Mouse (Mus musculus) brain, embryonic 14.5 days (tissue): ENCODE data around the gene Jmjd8. TPM values are rescaled to one million over a fixed set of nuclear protein-coding genes. Genes with fewer than 3 reads are reported as not detected.

Experiments
- DNase-seq: peaks from one replicate; pipeline ENCODE4 v3.0.0-alpha.2; 2011; ENCODE audit warnings: low read depth
- CTCF ChIP-seq: fragments of 200-500 bp; IDR thresholded peaks from 2 replicates; pipeline ENCODE4 v1.5.1; 2012; ENCODE audit warnings: inconsistent platforms, mild to moderate bottlenecking, moderate library complexity, borderline replicate concordance; ENCODE audit not compliant: insufficient read depth, insufficient read length; ENCODE audit errors: extremely low read depth
- POLR2A ChIP-seq: fragments of 200-500 bp; IDR thresholded peaks from 2 replicates; pipeline ENCODE4 v1.6.1; 2012; ENCODE audit warnings: mild to moderate bottlenecking, inconsistent platforms, borderline replicate concordance; ENCODE audit not compliant: poor library complexity, insufficient read depth, insufficient read length, severe bottlenecking; ENCODE audit errors: extremely low read depth
- polyA plus RNA-seq: library from polyadenylated mRNA; depleted of rRNA; stranded (reverse); fragments of >200 nt; gene quantifications from 2 replicates; pipeline ENCODE4 v1.2.3, GENCODE M21; 2012

Gene Jmjd8
- polyA plus RNA-seq, 1 experiment: 80.0 TPM

DNA sequence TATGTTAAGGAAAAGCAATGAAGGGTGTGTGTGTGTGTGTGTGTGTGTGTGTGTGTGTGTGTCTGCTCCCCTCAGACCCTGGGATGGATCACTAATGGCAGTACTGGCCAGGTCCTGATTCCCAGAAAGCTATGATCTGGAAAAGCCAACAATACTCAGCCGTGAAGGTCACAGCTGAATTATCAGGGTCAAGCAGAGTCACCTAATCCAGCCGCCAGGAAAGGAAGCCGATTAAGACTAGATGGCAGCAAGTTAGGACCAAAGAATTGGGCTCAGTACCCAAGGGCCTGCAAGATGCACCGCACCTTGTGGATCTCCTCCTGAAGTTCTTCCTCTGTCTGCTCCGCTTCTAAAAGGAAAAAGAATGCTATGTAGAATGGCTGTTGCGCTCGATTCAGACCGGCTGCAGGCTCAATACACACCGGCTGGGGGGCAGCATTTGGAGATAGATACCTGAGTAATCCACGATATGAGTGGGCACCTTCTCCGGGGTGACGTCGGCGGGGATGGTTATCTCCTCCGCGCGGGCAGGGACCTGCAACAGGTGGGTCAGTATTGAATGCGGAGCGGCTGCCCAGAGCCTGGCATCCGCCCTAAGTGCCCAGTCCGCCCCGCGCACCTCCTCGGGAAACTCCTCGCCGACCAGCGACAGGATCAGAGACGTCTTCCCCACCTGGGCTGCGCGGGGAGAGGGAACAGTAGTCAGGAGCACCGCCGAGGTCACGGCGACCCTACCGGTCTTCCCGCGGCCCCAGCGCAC lies 15.1 kb downstream of the Jmjd8 start:
- TF ChIP-seq POLR2A: no peak
- TF ChIP-seq CTCF: no peak
- no peak for DNase-seq

DNA sequence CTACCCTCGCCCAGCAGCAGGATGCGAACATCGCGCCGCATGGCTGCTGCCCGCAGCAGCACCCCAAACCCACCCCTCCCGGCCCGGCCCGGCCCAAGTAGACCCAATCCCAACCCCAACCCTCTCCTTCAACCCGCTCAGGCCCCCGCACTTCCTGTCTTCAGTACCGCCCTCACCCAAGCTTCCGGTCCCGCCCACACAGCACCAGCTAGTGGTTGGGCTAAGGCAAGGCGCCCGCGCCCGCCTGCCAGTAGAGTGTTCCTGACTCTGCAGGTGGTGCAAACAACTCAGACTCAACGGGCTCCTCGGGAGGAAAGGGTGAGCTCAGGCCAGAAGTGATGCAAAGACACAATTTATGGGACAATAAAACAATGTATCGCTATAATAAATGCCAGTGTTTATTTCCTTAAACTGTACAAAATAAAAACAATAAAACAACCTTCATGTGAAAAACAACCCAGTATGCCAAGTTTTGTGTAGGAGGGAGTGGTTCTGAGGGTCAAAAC lies 15.8 kb downstream of the Jmjd8 start, which contains the start of gene Rhot2:
TSS of gene Rhot2 (minus strand) at position 456 of the 506 bp plus-strand sequence.
- DNase-seq: peak; percentile 96
- peak; percentile 67 for TF ChIP-seq CTCF
- peak; percentile 65; the same call in 1 of the 2 replicates for TF ChIP-seq POLR2A

DNA sequence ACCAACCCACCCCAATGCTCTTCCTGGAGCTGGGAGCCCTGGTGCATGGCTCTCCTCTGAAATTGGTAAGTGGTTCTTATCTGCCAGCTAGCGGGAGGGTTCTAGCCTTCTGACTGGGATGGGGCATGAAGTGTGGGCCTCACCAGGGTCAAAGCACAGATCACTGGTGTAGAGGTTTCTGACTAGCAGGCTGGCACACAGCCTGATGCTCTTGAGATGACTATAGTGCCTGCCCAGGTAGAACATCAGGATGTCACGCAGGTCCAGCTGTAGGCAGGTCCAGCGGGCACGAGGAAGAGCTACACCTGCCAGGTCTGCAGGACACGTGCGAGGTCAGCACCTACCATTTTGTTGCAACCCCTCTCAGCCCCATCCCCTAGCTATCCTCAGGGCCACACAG lies 31.6 kb downstream of the Jmjd8 start:
- no peak for DNase-seq
- no peak for TF ChIP-seq POLR2A
- no peak for TF ChIP-seq CTCF

DNA sequence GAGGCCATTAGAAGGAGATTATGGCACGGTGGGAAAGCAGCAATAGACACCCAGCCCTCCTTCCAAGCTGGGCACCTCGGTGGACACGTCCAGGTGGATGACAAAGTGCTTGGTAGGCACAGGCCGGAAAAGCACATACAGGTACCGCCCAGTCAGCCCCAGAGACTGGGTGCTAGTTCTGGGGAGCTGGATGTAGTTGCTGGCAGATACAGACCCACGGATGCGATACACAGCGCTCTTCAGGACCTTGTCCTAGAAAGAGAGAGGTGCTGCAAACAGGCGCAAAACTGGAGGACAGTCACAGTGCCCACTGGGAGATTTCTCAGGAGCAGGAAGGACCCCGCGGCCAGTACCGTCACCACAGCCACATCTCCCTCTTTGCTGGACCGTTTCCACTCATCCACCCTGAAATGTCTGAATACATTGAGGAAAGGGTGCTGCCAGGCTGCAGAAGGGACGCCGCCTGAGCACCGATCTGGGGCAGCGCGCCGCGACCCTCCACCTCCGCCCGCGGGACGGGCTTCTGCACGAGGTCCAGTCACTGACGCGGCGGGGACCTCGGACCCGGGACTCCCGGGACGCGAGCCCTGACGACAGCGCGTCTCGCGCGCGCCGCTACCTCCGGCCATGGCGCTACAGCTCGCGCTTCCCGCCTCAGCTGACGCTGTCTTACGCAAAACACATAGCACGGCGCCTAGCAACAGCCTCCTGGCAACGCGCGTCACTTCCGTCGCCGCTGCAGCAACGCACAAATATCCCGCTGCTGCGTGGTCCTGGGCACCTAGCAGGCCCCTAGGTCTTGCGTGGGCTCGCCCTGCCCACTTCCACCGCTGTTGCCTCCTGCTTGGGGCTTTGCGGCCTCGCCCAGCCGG lies 32.4 kb downstream of the Jmjd8 start, which contains the start of gene Wdr90:
TSS of gene Wdr90 (minus strand) at position 670 of the 872 bp plus-strand sequence.
- DNase-seq: peak; percentile 98
- peak; percentile 71 for TF ChIP-seq POLR2A
- no peak for TF ChIP-seq CTCF

DNA sequence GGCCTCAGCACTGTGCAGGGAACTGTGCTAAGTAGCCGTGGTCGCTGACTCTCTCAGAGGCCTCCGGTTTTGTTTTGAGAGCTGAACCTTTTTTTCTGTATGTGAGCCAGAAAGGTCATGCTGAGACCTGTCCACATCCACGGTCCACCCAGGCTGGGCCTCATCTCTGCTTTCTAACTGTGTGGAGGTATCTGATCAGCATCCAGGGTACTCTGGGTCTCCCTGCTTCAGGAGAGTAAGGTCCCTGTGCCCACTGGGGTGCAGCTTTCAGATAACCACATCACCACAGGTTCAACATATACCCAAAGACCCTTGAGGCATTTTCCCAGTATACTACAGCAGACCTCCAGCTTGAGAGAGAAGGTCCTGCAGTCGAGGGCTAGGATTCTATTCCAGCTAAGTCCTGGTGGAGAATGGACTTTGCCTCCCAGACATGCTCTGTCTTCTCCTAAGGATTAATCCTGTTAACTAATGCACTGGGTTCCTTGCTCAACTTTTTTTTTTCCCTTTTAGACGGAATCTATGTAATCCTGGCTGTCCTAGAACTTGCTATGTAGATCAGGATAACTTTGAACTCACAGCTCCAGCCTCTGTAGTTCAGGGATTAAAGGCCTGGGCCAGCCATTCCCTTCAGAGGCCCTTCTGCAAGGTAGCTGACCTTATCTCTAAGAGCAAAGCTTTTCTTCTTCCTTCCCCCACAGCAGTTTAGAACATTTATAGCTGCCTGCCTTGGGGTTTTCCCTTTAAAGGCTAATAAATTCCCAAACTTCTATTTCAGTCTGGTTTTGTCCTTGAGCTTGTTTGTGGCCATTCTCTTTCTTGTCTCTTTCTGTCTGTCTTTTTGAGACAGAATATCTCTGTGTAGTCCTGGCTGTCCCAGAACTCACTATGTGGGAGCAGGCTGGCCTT lies 33.3 kb downstream of the Jmjd8 start:
- no peak for DNase-seq
- TF ChIP-seq CTCF (no peak), POLR2A (no peak)

DNA sequence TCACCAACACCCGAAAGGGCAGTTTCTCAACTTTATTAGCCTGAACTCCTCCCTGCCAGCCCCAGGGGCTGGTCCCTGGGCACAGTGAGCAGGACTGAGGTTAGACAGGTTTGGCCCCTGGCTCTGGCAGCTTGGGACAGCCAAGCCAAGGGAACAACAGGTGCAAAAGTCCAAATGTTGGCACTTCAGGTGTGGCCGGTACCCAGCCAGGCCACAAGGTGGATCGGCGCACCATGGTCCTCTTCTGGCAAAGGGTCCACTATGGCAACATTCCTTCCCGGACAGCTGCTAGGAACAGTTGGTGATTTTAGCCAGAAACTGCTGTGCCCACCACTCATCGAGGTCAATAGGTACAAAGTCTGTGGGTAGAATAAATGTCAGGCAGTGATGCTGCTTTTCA lies 35.0 kb downstream of the Jmjd8 start:
- no peak for TF ChIP-seq POLR2A
- TF ChIP-seq CTCF: no peak

DNA sequence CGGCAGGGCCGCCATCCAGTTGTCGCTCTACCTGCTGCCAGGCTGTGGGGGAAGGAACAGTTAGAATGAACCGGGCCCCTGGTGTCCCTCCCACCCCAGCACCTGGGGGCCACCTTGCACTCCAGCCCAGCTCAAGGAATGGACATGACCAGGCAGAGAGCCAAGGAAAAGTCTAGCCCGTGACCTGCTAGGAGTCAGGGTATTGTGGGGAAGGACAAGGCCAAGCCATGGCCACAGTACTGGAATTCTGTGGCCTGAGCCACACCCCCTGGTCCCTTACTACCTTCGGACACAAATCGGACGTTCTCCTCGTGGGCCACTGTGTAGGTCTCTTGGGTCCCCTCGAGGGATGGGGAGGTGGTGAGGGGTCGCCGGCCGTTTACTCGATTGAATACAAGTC lies 35.6 kb downstream of the Jmjd8 start:
- no peak for DNase-seq
- TF ChIP-seq CTCF (no peak), POLR2A (no peak)

More for the DNA sequence above, 35.0 kb downstream of the Jmjd8 start:
- no peak for DNase-seq

DNA sequence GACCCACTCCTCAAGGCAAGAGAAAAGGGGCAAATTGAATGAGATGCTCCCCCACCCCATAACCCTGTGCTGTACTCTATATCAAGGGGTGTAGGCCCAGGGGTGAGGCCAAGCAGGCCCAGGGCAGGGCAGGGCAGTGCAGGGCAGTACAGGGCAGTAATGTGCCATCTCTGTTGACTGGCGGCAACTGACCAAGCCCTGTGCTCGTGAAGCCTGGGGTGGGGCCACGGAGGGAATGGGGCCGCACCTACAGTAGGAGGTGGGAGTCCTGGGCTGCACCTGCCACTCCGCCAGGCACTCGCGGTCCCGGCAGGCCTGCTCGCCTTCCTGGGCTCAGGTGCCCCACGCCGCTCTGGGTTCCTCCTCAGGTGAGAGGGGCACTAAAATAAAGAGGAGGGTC lies 36.6 kb downstream of the Jmjd8 start:
- no peak for TF ChIP-seq CTCF
- no peak for DNase-seq

DNA sequence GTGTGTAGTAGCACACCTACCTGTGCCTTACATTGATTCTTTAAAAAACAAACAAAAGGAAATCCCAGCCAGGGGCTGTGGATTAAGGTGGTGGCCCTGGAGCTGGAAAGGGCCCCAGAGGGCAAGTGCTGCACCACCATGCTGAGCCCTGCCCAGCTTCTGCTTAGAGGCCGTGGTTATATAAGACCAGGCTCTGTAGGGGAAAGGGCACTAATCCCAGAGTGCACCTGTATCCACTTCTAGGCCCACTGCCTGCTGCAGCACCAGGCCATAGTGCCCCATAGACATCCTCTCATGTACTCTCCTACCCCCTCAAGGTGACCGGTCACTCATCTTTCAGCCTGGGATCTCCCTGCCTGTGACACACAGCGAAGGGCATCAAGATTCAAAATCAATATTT lies 37.5 kb downstream of the Jmjd8 start:
- no peak for TF ChIP-seq CTCF
- TF ChIP-seq POLR2A: no peak
- no peak for DNase-seq

DNA sequence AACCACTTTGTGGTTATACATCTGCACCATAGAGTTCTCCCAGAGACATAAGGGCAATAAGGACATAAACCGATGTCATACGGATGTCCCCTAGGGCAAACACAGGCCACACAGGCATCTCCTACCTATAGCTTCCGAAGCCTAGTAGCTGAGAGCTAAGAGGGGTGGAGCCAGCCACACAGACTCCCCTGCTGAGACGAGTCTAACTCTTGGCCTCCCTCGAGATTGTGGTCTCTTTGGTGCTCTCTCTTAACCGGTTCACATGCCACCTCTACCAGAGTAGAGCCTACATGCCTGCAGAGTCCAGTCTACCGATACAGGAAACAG lies 38.8 kb downstream of the Jmjd8 start:
- DNase-seq: no peak

DNA sequence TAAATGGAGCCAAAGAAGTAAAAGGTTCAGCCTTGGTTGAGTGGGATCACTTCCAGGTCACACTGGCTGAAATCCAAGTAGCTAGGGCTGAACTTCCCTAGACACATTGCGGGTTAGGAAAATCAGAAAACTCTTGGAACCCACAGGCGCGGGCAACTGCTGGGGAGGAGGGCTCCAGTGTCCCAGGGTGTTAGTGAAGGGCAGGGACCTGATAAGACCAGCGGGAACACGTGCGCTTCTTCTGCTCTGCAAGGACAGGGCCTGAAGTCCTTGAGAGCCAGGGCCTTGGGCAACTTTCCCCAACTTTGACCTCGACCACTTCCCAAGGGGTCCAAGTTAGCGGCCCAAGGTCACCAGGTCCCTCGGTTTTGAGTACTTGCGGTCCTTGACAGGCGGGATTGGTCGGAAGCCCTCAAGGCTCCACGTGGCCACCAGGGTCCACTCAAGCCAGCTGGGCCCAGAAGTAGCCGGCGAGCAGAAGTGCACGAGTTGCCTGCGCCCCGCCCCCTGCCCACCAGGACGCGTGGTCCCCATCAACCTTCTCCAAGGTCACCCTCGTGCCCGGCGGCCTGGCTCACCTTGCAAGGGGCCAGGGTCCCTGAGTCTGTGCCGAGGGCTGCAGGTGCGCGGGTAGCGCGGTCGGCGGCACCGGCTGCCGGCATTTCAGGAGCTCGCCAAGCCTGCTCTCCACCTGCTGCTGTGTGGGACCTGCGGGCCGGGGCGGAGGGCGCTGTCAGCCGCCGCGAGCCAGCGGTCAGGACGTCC lies 39.4 kb downstream of the Jmjd8 start:
- TF ChIP-seq CTCF (no peak), POLR2A (no peak)
- DNase-seq: no peak

More for the DNA sequence above, 38.8 kb downstream of the Jmjd8 start:
- no peak for TF ChIP-seq POLR2A
- no peak for TF ChIP-seq CTCF
